Mouse (Mus musculus) Patski (cell line): ENCODE measurements around the gene Slc2a1. TPM values are rescaled to one million over a fixed set of nuclear protein-coding genes. Genes with fewer than 3 reads are reported as not detected.
A peak's percentile ranks its signal among the peaks of the same experiment; 100 is the strongest.

Experiments used
- ATAC-seq: fragments of 100-300 bp; one replicate; pipeline ENCODE4 v1.8.0; 2021
- CTCF ChIA-PET: fragments of 350-600 bp; sonication (Branson Sonifier 250); formaldehyde crosslinking; loops from one replicate; lab custom pipeline; 2022; ENCODE audit warnings: inconsistent platforms; lab: Charles Lee
- POLR2A ChIA-PET: fragments of 350-600 bp; sonication (Branson Sonifier 250); formaldehyde crosslinking; loops from one replicate; lab custom pipeline; 2022; ENCODE audit warnings: antibody characterized with exemption, inconsistent platforms; lab: Charles Lee
- DNase-seq: peaks from one replicate; pipeline ENCODE4 v3.0.0-alpha.2; 2011; ENCODE audit warnings: low read depth, low spot score
- H3K27me3 ChIP-seq: fragments of 371-371 bp; one replicate; pipeline ENCODE4 v1.5.1; 2021
- CTCF ChIP-seq: fragments of 100-300 bp; IDR thresholded peaks from one replicate; pipeline ENCODE4 v1.5.1; 2021
- in situ Hi-C: fragments of 300-500 bp; cut with MboI; formaldehyde crosslinking; loops from 3 replicates; pipeline ENCODE4 v1.11.1; 2018; ENCODE audit warnings: low pct_unique_long_range_greater_than_20kb, mixed read lengths
- polyA plus RNA-seq: library from polyadenylated mRNA; unstranded; gene quantifications from one replicate; pipeline ENCODE4 v1.2.3, GENCODE M21; 2021

The Slc2a1 gene
- 59.8 TPM for polyA plus RNA-seq

DNA sequence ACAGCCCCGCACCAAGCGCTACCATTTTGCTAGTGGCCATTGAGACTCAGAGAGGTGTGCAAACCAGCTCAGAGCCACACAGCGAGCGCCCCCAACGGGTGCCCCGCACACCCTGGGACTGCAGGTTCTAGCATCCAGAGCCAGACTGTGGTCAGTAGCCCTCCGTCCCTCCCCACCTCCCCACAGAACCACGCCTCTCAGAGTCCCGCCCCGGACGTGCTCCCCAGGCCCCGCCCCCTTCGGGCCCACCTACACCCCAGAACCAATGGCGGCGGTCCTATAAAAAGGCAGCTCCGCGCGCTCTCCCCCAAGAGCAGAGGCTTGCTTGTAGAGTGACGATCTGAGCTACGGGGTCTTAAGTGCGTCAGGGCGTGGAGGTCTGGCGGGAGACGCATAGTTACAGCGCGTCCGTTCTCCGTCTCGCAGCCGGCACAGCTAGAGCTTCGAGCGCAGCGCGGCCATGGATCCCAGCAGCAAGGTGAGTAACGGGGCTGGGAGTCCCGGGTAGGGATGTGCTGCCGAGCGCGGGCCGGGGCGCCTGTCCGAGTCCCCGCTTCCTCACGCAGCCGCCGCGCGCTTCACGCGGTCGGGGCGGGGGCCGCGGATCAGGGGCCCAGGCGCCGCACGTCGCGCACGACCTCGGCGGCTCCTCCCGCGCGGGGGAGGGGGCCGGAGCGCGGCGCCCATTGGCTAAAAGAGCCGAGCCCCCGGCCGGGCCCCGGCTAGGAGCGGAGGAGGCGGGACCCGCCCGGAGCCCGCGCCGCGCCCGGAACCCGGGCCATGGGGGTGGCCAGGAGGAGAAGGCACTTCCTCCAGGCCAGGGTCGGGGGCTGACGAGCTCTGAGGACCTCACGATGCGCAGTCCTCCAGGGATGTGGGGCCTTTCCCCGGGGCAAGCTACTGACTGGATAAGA lies at the start of gene Slc2a1:
Slc2a1 (plus strand) TSS at position 217 of the 914 bp plus-strand sequence.
- DNase-seq (no peak), ATAC-seq (peak; percentile 69)
- TF ChIP-seq CTCF: peak; percentile 63
- ChIA-PET CTCF (interaction anchor here (0.9 to 1.8 kb wide), 7 partner anchors 9 to 105 kb away, joined by 3 to 6 read pairs (median 3); no protein-coding TSS in a partner anchor), POLR2A (interaction anchor here (0.7 to 1.9 kb wide), 5 partner anchors 10 to 480 kb away, joined by 3 to 6 read pairs (median 4); no protein-coding TSS in a partner anchor)
- H3K27me3 ChIP-seq: no peaks in the 10 kb centered on the region
- in situ Hi-C loops: no loop called here

DNA sequence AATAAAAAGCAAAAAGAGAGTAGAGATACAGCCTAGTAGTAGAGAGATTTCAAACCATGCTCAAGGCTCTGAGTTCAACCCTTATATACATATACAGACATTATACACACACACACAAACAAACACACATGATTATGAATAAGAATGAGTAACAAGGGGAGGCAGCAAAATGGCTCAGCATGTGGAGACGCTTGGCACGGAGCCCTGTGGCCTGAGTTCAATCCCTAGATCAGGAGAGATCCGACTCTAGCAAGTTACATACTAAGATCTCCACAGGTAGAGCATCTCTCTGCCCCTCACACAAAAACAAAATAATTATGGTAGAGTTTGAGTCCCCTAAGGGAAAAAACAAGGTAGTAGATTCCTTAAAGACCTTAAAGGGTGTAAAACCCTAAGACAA lies 41.7 kb upstream of the Slc2a1 start:
- POLR2A ChIA-PET: no interaction called here
- DNase-seq: no peak
- CTCF ChIA-PET: no interaction called here
- no peaks in the 10 kb centered on the region for H3K27me3 ChIP-seq
- no peak for ATAC-seq
- TF ChIP-seq CTCF: no peak
- in situ Hi-C loops: no loop called here

DNA sequence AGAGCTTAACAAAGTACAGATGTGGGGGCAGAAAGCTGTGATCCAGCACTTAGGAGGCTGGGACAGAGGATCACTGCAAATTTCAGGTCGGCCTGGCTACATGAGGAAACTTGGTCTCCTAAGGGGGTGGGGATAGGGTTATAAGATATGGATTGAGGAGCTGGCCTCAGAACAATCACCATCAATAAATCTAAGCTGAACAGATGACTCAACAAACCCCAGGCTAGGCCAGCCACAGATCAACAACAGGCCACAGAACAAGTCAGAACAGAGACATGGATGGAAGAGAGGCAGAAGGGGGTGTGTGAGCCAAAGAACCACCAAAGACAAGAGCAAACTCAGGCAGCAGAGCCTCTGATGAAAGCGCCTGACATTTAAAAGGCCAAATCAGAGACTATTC lies 41.3 kb upstream of the Slc2a1 start:
- DNase-seq: no peak
- no peak for TF ChIP-seq CTCF
- ChIA-PET POLR2A (no interaction called here), CTCF (interaction anchor here (1.8 kb wide), 1 partner anchor 30 kb away, joined by 3 read pairs; no protein-coding TSS in a partner anchor)
- ATAC-seq: no peak
- in situ Hi-C loops: no loop called here
- no peaks in the 10 kb centered on the region for H3K27me3 ChIP-seq

DNA sequence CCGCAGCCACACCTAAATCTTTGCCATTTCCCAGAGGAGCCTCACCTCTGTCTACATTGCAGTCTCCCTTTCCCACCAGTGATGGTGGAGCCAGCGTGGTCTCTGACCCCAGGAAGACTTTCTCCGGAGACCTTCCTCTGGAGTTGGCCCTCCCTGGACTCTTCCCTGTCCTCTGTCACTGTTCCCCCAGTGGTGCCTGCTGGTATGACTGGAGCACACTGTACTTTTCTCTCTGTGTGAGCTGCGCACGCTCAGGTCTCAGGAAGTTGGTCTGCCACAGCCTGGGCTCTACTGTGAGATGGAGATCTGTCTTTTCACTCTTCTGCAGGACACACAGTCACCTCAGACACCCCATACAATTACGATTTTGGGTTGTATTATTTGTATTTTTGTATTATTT lies 39.6 kb upstream of the Slc2a1 start:
- DNase-seq (no peak), ATAC-seq (no peak)
- ChIA-PET CTCF (interaction anchor here (1.8 kb wide), 1 partner anchor 32 kb away, joined by 3 read pairs; no protein-coding TSS in a partner anchor), POLR2A (no interaction called here)
- H3K27me3 ChIP-seq: no peaks in the 10 kb centered on the region
- in situ Hi-C loops: no loop called here
- no peak for TF ChIP-seq CTCF

DNA sequence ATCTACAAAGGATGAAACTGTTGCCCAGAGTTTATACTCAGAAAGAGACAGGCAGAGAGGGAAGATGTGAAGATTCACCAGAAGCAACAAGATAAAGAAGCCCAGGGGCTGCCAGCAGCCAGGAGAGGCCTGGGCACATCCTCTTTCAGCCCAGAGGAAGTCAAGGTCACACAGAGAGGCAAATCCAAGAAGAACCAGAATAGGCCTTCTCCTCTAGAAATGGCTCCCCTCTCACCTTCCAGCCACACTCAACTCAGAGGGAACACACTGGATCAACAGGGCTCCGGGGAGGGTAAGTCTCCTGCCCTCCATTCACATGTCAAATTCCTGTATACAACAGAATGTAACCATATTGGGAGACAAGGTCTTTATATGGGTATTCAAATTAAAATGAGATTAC lies 38.3 kb upstream of the Slc2a1 start:
- POLR2A ChIA-PET: no interaction called here
- in situ Hi-C loops: no loop called here
- DNase-seq: no peak
- H3K27me3 ChIP-seq: no peaks in the 10 kb centered on the region
- CTCF ChIA-PET: no interaction called here
- ATAC-seq: no peak
- no peak for TF ChIP-seq CTCF

DNA sequence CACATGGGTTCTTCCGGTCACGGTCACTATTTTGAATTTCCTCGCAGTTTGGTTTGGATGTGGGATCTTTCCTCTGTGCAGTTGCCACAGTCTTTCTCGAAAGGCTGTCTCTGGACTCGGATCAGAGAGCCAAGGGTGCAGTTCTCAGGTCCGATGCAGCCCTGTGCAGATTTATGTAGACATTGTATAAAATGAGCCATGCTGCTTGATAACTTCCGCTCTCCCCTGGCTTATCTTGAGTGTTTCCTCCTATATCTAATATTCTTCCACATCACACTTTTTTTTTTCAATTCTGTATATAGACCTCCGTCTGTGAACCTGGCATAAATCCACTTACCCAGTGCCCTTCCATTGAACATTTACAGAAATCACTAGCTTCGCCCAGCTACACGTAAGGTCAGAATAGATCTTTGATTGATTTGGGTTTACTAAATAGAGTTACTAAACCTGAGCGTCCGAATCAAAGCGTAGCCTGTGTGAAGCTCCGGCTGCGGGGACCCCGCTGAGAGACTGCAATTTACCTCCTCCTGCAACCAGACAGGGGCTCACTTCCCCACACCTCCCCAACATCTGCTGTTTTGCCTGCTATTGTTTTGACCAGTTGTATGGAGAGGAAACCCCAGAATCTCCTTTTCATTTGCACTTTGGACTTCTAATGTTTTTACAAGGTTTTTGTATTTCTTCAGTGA lies 37.4 kb upstream of the Slc2a1 start:
- H3K27me3 ChIP-seq: no peaks in the 10 kb centered on the region
- ChIA-PET POLR2A (no interaction called here), CTCF (no interaction called here)
- in situ Hi-C loops: no loop called here
- TF ChIP-seq CTCF: no peak
- no peak for ATAC-seq
- DNase-seq: no peak

DNA sequence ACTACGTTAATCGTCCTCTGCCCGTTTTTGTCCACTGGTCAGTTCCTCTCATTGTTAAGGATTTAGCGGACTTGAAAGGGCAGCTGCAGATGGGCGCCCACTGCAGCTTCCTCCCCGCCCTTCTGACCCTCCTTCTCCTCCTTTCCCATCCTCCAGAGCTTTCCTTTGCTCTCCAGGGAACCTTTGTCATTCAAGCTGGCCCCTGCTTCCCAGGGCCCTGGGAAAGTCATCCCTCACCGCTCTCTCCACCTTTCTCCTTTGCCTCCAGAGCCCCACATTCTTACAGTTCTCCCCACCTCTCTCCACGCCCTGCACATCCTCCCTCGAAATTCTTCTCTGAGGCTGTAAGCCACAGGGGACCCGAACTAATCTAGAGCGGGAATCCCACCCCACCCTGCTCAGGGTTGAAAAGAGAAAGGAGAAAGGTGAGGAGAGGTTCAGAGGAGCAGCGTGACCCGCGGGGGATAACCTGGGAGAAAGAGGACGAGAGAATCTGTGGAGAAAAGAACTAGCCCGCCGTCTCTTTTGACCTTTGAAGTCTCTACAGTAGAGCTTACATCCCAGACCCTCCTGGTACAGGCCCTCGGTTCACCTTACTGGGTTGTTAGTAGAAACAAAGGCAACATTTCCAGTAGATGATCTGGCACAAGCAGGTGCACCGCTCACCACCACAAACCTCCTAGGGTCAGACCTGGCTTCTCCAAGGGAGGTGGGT lies 36.7 kb upstream of the Slc2a1 start:
- DNase-seq: no peak
- ChIA-PET POLR2A (no interaction called here), CTCF (no interaction called here)
- no peak for TF ChIP-seq CTCF
- no peaks in the 10 kb centered on the region for H3K27me3 ChIP-seq
- ATAC-seq: no peak
- in situ Hi-C loops: no loop called here

DNA sequence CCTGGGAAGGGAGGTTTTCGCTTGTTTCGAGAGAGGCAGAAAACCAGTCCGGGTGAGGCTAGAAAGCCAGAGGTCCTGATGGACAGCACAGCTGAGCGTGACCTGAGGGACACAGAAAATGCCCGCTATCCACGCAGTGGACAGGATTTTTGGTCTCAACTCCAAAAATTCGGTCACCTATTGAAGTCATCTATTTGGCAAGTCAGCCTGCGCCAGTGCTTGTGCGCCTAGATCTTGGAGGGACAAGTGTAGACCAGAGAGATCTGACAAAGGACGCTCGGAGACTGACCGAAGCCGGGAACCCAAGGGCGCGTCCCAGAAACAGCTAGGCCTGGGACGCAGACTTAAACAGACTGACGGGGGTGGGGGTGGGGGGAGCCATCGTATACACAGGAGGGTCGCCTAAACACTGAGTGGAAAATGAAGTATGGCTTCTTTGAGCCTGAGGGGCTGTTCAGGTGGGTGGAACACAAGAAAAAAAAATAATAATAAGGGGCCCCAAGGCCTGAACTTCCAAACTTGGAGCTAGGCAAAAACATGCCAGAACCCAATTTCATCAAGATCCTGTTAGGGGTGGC lies 36.1 kb upstream of the Slc2a1 start:
- TF ChIP-seq CTCF: no peak
- CTCF ChIA-PET: no interaction called here
- DNase-seq (no peak), ATAC-seq (no peak)
- POLR2A ChIA-PET: no interaction called here
- H3K27me3 ChIP-seq: no peaks in the 10 kb centered on the region
- in situ Hi-C loops: no loop called here

DNA sequence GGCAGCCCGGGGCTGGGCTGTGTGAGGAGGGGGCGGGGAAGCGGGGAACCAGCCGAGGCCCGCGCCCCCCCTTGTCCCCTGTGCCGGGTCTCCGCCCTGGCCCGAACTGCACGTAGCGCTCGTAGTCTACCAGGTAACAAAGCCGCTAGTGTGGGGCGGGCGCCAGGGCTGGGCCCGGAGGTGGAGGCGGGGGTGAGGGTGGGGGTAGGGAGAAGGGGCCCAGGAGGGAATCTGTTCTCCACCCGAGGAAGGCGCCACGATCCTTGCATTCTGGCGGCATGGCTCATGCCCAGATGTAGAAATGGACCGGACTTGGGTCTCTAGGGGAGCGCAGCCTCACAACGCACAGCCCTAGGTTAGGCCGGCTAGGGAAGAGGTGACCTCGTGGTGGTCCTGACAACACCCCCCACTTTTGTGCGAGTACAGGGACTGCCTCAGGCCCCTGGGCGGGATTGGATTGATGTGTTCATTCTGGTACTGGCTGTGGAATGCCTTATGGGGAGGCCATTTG lies 35.5 kb upstream of the Slc2a1 start:
- CTCF ChIA-PET: no interaction called here
- POLR2A ChIA-PET: no interaction called here
- in situ Hi-C loops: no loop called here
- H3K27me3 ChIP-seq: no peaks in the 10 kb centered on the region
- no peak for ATAC-seq
- no peak for TF ChIP-seq CTCF
- no peak for DNase-seq

DNA sequence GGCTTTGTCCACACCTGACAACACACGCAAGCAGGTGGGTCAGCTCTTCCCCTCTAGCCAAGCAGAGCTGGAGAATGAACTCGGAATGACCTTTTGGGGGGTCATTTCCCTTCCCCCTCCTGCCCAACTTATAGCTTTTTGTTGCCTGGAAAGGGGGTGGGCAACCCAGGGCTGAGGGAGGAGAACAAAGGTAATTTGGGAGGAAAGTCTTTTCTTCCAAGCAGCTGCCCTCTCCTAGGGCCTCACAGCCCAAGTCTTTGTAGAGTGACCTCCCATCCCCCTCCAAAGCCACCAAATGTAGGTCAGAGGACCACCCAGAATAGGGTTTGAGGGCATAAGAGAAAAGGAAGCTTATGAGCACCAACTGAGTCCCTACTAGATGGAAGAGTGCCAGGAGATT lies 34.9 kb upstream of the Slc2a1 start:
- no peaks in the 10 kb centered on the region for H3K27me3 ChIP-seq
- POLR2A ChIA-PET: no interaction called here
- DNase-seq: no peak
- ATAC-seq: no peak
- CTCF ChIA-PET: no interaction called here
- in situ Hi-C loops: no loop called here
- TF ChIP-seq CTCF: no peak
